Mouse (Mus musculus): ENCODE results near the gene Hist1h1c. TPM values are rescaled to one million over a fixed set of nuclear protein-coding genes. Genes with fewer than 3 reads are reported as not detected.
A peak's percentile ranks its signal among the peaks of the same experiment; 100 is the strongest.
"Not testable (repeated sequence)": the region's sequence is repeated elsewhere in the genome, so short reads cannot be mapped to it uniquely, and the experiment has no call there.

Hist1h1c gene
- polyA plus RNA-seq, 1 experiment from 2014 or later = 20.5 TPM

DNA sequence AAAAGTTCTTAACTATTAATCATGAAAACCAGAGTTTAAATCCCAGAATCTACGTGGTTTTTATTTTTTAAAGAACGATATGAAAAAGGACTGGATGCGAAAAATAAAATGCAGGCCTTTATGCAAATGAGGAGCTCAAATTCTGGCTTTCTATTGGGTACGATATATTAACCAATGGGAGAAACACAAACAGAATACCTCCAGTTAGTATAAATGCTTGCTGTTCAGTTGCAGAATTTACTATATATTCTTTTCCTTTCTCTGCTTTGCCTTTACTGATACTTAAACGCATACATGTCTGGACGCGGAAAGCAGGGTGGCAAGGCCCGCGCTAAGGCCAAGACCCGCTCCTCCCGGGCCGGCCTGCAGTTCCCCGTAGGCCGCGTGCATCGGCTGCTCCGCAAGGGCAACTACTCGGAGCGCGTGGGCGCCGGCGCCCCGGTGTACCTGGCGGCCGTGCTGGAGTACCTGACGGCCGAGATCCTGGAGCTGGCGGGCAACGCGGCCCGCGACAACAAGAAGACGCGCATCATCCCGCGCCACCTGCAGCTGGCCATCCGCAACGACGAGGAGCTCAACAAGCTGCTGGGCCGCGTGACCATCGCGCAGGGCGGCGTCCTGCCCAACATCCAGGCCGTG lies 12.3 kb downstream of the Hist1h1c start, which contains the start of gene Hist1h2ab:
Hist1h2ab (plus strand) TSS at position 288 of the 639 bp plus-strand sequence.
- H3K9ac ChIP-seq = peak within 1 kb of the TSS; percentile 73
- not testable (repeated sequence) for H3K27me3 ChIP-seq; H3K9me3 ChIP-seq (replicated peaks); H3K36me3 ChIP-seq (ENCODE audit: poor library complexity, severe bottlenecking)
- H3K27ac ChIP-seq = peak within 1 kb of the TSS; percentile 98
- H3K4me3 ChIP-seq = peak within 1 kb of the TSS; percentile 45
- peak within 1 kb of the TSS; percentile 66 for H3K4me2 ChIP-seq
- peaks cover 24% of the 10 kb centered on the region for H3K4me1 ChIP-seq
- under 1% methylated on average over 29 of the region's 47 CpGs for WGBS
- peak; percentile 54 for ATAC-seq

DNA sequence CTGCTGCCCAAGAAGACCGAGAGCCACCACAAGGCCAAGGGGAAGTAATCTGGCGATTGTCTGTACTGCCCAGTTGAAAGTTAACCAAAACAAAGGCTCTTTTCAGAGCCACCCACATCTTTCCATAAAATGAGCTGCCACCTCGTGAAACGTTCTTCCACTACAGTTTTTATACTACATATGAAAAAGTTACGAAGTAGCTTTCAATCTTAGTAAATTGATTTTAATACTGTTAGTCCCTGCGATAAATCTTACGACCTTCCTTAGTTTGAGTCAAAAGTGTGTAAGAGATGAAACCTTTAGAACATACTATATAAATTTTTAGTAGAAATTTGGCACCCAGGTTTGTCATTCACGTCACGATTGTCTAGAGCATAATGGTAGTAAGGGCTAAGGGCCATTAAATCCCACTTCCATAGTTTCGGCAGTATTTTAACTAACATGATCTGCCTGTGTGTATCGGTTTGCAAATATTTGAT lies 12.9 kb downstream of the Hist1h1c start:
- Histone ChIP-seq H3K9ac (peak overlapping the region; percentile 73), H3K4me2 (peak overlapping the region; percentile 66), H3K27me3 (no peaks in the 10 kb centered on the region), H3K36me3 (ENCODE audit: poor library complexity, severe bottlenecking) (no peaks in the 10 kb centered on the region), H3K4me1 (peaks cover 26% of the 10 kb centered on the region), H3K27ac (peak overlapping the region; percentile 98), H3K4me3 (peak overlapping the region; percentile 45), H3K9me3 (replicated peaks) (no peaks in the 10 kb centered on the region)
- WGBS = 1% methylated on average over 11 of the region's 11 CpGs
- ATAC-seq = no peak

DNA sequence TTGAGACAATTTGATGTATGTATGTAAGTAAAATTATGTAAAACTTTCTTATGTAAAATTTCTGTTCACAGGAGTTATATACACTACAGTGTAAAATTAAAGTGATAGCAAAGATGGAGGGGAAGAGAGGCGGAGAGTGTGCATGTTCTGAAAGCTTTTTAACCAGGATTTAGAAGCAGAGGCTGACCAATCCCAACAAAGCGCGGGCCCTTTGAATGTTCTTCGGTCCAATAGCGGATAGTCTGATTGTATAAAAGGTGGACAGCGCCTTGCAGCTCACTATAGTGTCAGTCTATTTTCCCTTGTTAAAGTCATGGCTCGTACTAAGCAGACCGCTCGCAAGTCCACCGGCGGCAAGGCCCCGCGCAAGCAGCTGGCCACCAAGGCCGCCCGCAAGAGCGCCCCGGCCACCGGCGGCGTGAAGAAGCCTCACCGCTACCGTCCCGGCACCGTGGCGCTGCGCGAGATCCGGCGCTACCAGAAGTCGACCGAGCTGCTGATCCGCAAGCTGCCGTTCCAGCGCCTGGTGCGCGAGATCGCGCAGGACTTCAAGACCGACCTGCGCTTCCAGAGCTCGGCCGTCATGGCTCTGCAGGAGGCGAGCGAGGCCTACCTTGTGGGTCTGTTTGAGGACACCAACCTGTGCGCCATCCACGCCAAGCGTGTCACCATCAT lies 13.6 kb downstream of the Hist1h1c start, which contains the start of gene Hist1h3b:
Hist1h3b (plus strand) TSS at position 201 of the 675 bp plus-strand sequence.
- H3K4me1 ChIP-seq = peaks cover 24% of the 10 kb centered on the region
- peak within 1 kb of the TSS; percentile 45 for H3K4me3 ChIP-seq
- peak within 1 kb of the TSS; percentile 98 for H3K27ac ChIP-seq
- H3K4me2 ChIP-seq = peak within 1 kb of the TSS; percentile 66
- H3K9me3 ChIP-seq (replicated peaks); H3K36me3 ChIP-seq (ENCODE audit: poor library complexity, severe bottlenecking); H3K27me3 ChIP-seq: not testable (repeated sequence)
- peak within 1 kb of the TSS; percentile 73 for H3K9ac ChIP-seq
- ATAC-seq = peak; percentile 86
- WGBS = 2% methylated on average over 18 of the region's 47 CpGs

DNA sequence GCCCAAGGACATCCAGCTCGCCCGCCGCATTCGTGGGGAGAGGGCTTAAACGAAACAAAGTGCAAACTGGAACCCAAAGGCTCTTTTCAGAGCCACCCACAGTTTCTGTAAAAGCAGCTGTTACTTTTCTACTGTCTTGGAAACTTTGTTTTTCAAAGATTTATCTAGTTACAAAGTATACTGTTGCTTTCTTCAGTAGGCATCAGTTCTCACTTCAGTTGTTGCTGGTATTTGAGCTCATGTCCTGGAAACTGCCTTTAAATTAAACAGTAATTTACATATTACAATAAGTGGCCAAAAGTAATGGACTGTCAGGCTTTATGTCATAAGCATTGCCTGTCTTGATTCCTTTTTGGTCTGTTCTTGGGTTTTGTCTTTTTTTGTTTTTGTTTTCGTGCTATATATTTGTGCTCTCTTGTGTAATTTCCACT lies 14.1 kb downstream of the Hist1h1c start:
- Histone ChIP-seq H3K27me3 (no peaks in the 10 kb centered on the region), H3K9ac (peak overlapping the region; percentile 69), H3K9me3 (replicated peaks) (no peaks in the 10 kb centered on the region), H3K4me1 (peaks cover 23% of the 10 kb centered on the region), H3K36me3 (ENCODE audit: poor library complexity, severe bottlenecking) (no peaks in the 10 kb centered on the region), H3K4me3 (peak overlapping the region; percentile 39), H3K4me2 (peak overlapping the region; percentile 56), H3K27ac (peak overlapping the region; percentile 81)
- 2% methylated on average over 6 of the region's 6 CpGs for WGBS
- ATAC-seq = no peak

DNA sequence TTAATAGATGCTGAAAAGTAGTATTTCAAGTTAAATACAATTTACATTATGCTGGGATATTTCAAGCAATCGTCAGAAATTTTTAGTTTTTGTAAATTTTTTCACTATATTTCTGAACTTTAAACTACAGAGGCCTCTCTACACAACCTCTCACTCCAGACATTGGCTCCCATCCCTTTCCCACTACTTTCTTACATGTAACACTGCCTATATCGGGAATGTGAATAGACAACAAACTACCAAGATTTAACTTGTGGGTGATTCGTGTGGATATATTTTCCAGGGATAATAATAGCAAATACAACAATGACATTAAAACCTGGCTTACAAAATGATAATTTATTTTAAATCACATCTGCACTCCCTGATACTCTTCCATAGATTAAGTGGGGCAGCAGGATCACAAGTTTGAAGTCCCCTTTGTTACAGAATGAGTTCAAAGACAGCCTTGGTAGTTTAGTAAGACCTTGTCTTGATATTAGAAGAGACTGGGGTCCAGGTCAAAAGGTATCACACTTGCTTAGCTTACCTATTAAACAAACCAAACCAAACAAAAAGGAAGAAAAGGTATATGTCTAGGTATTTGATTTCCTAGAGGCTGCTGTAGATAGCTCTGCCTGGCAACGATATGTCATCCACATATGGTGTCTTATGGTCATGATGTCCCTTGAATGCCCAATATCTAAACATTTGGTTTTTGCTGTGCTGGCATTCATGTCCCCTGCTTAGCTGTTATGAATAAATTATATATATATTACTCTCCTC lies 14.9 kb downstream of the Hist1h1c start:
- Histone ChIP-seq H3K36me3 (ENCODE audit: poor library complexity, severe bottlenecking) (no peaks in the 10 kb centered on the region), H3K4me2 (peak overlapping the region; percentile 56; the same call in 1 of the 2 replicates), H3K4me3 (no peak overlapping the region), H3K4me1 (peaks cover 19% of the 10 kb centered on the region), H3K9ac (no peak overlapping the region; the same call in 1 of the 2 replicates), H3K27ac (peak overlapping the region; percentile 45), H3K27me3 (no peaks in the 10 kb centered on the region), H3K9me3 (replicated peaks) (no peaks in the 10 kb centered on the region)
- ATAC-seq = no peak
- 56% methylated on average over 4 of the region's 4 CpGs for WGBS

DNA sequence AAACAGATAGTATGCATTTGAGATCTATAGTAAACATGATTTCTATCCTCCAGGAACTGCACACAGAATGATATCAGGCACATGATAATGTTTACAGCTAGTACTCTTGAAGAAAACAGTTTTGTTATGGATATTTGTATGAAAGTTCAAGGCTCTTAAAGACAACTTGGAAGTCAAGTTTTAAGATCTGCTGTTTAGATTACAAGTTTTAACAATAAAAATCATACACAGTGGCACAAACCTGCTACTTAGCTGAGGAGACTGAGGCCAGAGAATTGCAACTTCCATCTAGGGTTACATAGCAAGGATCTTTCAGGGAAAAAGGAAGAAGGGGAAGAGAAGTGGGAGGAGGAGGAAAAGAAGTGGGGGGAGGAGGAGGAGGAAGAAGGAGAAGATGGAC lies 16.4 kb downstream of the Hist1h1c start:
- Histone ChIP-seq H3K4me1 (peaks cover 20% of the 10 kb centered on the region), H3K9ac (no peak overlapping the region), H3K9me3 (replicated peaks) (no peaks in the 10 kb centered on the region), H3K4me2 (no peak overlapping the region), H3K27ac (no peak overlapping the region), H3K27me3 (no peaks in the 10 kb centered on the region), H3K36me3 (ENCODE audit: poor library complexity, severe bottlenecking) (no peaks in the 10 kb centered on the region), H3K4me3 (no peak overlapping the region)
- ATAC-seq = no peak

DNA sequence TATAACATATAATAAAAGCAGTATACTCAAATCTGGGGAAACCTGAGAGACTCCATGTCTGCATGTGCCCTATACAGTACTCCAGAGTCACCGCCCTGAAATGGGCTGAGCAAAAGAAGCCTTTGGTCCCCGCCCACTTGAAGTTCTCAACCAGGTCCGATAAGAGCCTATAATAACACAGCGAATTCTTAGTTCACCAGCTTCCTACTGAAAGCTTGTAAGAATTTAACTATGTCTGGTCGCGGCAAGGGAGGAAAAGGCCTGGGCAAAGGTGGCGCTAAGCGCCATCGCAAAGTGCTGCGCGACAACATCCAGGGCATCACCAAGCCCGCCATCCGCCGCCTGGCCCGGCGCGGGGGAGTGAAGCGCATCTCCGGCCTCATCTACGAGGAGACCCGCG lies 18.2 kb downstream of the Hist1h1c start, which contains the start of gene Hist1h4b:
Hist1h4b (plus strand) TSS at position 224 of the 400 bp plus-strand sequence.
- under 1% methylated on average over 18 of the region's 22 CpGs for WGBS
- Histone ChIP-seq H3K9me3 (replicated peaks) (no peaks in the 10 kb centered on the region), H3K27me3 (no peaks in the 10 kb centered on the region), H3K4me2 (peak within 1 kb of the TSS; percentile 69), H3K9ac (peak within 1 kb of the TSS; percentile 71), H3K27ac (peak within 1 kb of the TSS; percentile 89), H3K36me3 (ENCODE audit: poor library complexity, severe bottlenecking) (no peaks in the 10 kb centered on the region), H3K4me3 (peak within 1 kb of the TSS; percentile 41), H3K4me1 (peaks cover 30% of the 10 kb centered on the region)
- peak; percentile 80 for ATAC-seq

DNA sequence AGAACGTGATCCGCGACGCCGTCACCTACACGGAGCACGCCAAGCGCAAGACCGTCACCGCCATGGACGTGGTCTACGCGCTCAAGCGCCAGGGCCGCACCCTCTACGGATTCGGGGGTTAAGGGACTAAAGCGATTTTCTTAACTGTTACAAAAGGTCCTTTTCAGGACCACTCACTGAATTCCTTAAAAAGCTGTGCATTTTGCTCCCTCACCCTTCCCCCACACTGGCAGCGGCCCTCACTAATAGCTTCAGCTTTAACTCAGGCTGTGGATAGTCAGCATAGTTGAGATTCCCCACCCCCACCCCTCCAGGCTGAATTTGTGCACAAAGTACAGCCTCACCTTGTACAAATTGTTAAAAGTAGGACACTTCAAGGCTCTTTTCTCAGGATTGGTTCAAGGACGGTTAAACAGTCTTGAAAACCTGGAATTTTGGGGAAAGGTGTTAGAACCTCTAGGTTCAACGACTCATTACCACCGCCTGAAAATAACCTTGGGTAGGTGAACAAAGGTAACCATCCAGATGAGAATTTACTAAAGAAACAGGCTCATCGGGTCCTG lies 18.7 kb downstream of the Hist1h1c start:
- peak overlapping the region; percentile 71 for H3K9ac ChIP-seq
- no peaks in the 10 kb centered on the region for H3K27me3 ChIP-seq
- ATAC-seq = no peak; the same call in 1 of the 2 replicates
- no peaks in the 10 kb centered on the region for H3K36me3 ChIP-seq (ENCODE audit: poor library complexity, severe bottlenecking)
- 1% methylated on average over 15 of the region's 23 CpGs for whole genome bisulfite sequencing
- peak overlapping the region; percentile 69 for H3K4me2 ChIP-seq
- H3K4me3 ChIP-seq = peak overlapping the region; percentile 41
- H3K27ac ChIP-seq = peak overlapping the region; percentile 89
- peaks cover 31% of the 10 kb centered on the region for H3K4me1 ChIP-seq
- no peaks in the 10 kb centered on the region for H3K9me3 ChIP-seq (replicated peaks)

DNA sequence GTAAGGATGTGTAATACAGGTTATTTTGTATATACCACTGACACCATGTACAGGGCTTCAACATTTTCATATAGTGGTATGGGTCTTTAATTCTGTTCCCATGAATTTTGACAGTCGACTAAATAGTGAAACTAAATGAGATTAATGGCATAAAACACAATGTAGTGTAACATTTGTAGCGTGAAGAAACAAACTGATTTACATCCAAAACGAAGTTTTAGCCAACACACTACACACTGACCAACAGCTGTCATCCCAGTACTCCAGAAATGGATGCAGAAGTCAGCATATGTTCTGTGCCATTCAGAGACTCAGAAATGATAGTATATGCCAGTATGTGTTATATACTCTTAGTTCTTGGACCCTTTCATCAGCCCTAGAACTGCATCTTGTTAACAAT lies 19.3 kb downstream of the Hist1h1c start:
- no peak overlapping the region for H3K4me3 ChIP-seq
- H3K9me3 ChIP-seq (replicated peaks) = no peaks in the 10 kb centered on the region
- no peaks in the 10 kb centered on the region for H3K36me3 ChIP-seq (ENCODE audit: poor library complexity, severe bottlenecking)
- ATAC-seq = no peak
- no peak overlapping the region for H3K9ac ChIP-seq
- WGBS = 50% methylated on average over 3 of the region's 3 CpGs
- peaks cover 30% of the 10 kb centered on the region for H3K4me1 ChIP-seq
- H3K27ac ChIP-seq = peak overlapping the region; percentile 48; the same call in 1 of the 2 replicates
- no peaks in the 10 kb centered on the region for H3K27me3 ChIP-seq
- peak overlapping the region; percentile 6; the same call in 1 of the 2 replicates for H3K4me2 ChIP-seq

DNA sequence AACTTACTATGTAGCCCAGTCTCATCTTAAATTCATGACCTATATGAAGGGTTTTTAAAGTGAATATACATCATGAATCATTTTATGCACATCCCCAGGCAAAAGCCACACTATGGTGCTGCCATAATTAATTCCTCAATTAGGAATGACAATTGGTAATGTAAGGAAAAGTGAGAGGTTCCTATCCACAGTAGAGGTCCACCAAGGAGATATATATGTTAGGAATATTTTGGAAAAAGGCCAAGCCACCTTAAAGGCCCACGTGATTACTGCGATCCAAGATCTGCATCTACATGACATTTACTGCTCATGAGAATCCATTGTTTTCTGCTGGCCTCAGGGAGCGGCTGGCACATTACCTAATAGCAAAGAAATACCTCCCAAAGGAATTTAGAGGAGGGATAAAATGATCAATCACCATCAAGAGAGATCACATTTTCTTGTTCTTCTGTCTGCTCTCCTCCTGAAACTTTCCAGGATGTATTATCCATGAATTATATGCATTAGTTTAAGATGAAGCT lies 20.7 kb downstream of the Hist1h1c start:
- peaks cover 39% of the 10 kb centered on the region for H3K4me1 ChIP-seq
- 0 out of 2 replicates have a peak overlapping the region, but pooled peaks have one; percentile 19 for H3K27ac ChIP-seq
- H3K9me3 ChIP-seq (replicated peaks) = no peaks in the 10 kb centered on the region
- no peak overlapping the region for H3K4me2 ChIP-seq
- H3K9ac ChIP-seq = no peak overlapping the region
- no peak overlapping the region for H3K4me3 ChIP-seq
- no peaks in the 10 kb centered on the region for H3K27me3 ChIP-seq
- no peaks in the 10 kb centered on the region for H3K36me3 ChIP-seq (ENCODE audit: poor library complexity, severe bottlenecking)
- 71% methylated on average over 3 of the region's 3 CpGs for WGBS
- no peak for ATAC-seq

DNA sequence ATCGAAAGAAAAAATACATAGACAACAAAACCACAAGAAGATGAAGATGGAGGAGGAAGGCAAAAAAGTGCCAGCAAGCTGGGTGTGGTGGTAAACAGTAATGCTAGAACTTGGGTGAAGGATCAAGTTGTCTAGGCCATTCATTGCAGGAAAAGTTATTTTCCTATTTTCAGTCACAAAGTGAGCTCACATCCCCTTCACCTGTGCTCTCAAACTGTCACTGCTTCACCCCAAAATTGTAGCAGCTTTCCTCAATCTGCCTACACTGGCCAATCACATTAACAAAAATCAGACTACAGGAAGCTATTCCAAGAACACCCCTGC lies 21.3 kb downstream of the Hist1h1c start:
- WGBS = 74% methylated on average over 1 of the region's 1 CpGs
- Histone ChIP-seq H3K27ac (peak overlapping the region; percentile 85), H3K4me3 (peak overlapping the region; percentile 53), H3K9ac (peak overlapping the region; percentile 74), H3K4me2 (peak overlapping the region; percentile 78), H3K9me3 (replicated peaks) (no peaks in the 10 kb centered on the region), H3K4me1 (peaks cover 41% of the 10 kb centered on the region), H3K27me3 (no peaks in the 10 kb centered on the region), H3K36me3 (ENCODE audit: poor library complexity, severe bottlenecking) (no peaks in the 10 kb centered on the region)
- ATAC-seq = no peak
